Mouse (Mus musculus) bone marrow macrophage, adult 2 months (primary cell): ENCODE measurements around the gene Fam83e.

ENCODE experiments used
- CTCF ChIP-seq: IDR thresholded peaks from 2 replicates; pipeline ENCODE4 v1.5.1; 2012; ENCODE audit warnings: low read depth, mild to moderate bottlenecking, low read length, moderate library complexity
- POLR2A ChIP-seq: IDR thresholded peaks from 2 replicates; pipeline ENCODE4 v1.6.1; 2012; ENCODE audit warnings: mild to moderate bottlenecking, low read depth, low read length, borderline replicate concordance

- no peak for TF ChIP-seq CTCF
- no peak for TF ChIP-seq POLR2A
Measured at GRCm38 (mm10) chr7:45744387-45744786, 23.4 kb downstream of the Fam83e start.
